Mouse (Mus musculus): Measurements from ENCODE around the gene Nlrp9b. TPM values are rescaled to one million over a fixed set of nuclear protein-coding genes. Genes with fewer than 3 reads are reported as not detected.
A peak's percentile ranks its signal among the peaks of the same experiment; 100 is the strongest.
"Not testable (repeated sequence)": the region's sequence is repeated elsewhere in the genome, so short reads cannot be mapped to it uniquely, and the experiment has no call there.

Gene Nlrp9b
- polyA plus RNA-seq, 1 experiment, result not detected

- no peak for TF ChIP-seq CTCF (IDR thresholded peaks at IDR 0.05; ENCODE audit: insufficient read depth, low read depth, low read length)
- no peak for TF ChIP-seq POLR2A (IDR thresholded peaks at IDR 0.05; ENCODE audit: insufficient read depth, low read depth, low read length)
- no peaks in the 10 kb centered on the region for H3K4me1 ChIP-seq (ENCODE audit: control insufficient read depth, insufficient read depth, low read length)
- H3K27ac ChIP-seq (ENCODE audit: insufficient read depth, low read depth, low read length), result no peak overlapping the region
- 67% methylated on average over 4 of the region's 4 CpGs for WGBS
- no peak overlapping the region for H3K4me3 ChIP-seq (ENCODE audit: insufficient read depth, low read depth, low read length)
These were observed 35.4 kb upstream of the Nlrp9b start for GRCm38 (mm10) chr7:19955861-19956260.

- 2% methylated on average over 7 of the region's 7 CpGs for WGBS
- no peaks in the 10 kb centered on the region for H3K4me1 ChIP-seq (ENCODE audit: control insufficient read depth, insufficient read depth, low read length)
- no peak for TF ChIP-seq POLR2A (IDR thresholded peaks at IDR 0.05; ENCODE audit: insufficient read depth, low read depth, low read length)
- TF ChIP-seq CTCF (IDR thresholded peaks at IDR 0.05; ENCODE audit: insufficient read depth, low read depth, low read length), result peak; percentile 71
- no peak overlapping the region for H3K27ac ChIP-seq (ENCODE audit: insufficient read depth, low read depth, low read length)
- no peak overlapping the region for H3K4me3 ChIP-seq (ENCODE audit: insufficient read depth, low read depth, low read length)
These were observed 34.9 kb upstream of the Nlrp9b start for GRCm38 (mm10) chr7:19956341-19956781.

GRCm38 (mm10) chr7:19962423-19962822, 28.8 kb upstream of the Nlrp9b start:
- WGBS, result 64% methylated on average over 1 of the region's 1 CpGs
- TF ChIP-seq POLR2A (IDR thresholded peaks at IDR 0.05; ENCODE audit: insufficient read depth, low read depth, low read length) (no peak), CTCF (IDR thresholded peaks at IDR 0.05; ENCODE audit: insufficient read depth, low read depth, low read length) (no peak)
- no peak overlapping the region for H3K27ac ChIP-seq (ENCODE audit: insufficient read depth, low read depth, low read length)

GRCm38 (mm10) chr7:19964985-19965579, 26.2 kb upstream of the Nlrp9b start, which contains the start of gene Ceacam20:
Ceacam20 (plus strand) TSS chr7:19965412.
- no peak for TF ChIP-seq POLR2A (IDR thresholded peaks at IDR 0.05; ENCODE audit: insufficient read depth, low read depth, low read length)
- TF ChIP-seq CTCF (IDR thresholded peaks at IDR 0.05; ENCODE audit: insufficient read depth, low read depth, low read length), result no peak
- WGBS, result 76% methylated on average over 7 of the region's 7 CpGs
- no peak within 1 kb of the TSS for H3K4me3 ChIP-seq (ENCODE audit: insufficient read depth, low read depth, low read length)

More at GRCm38 (mm10) chr7:19962423-19962822, 28.8 kb upstream of the Nlrp9b start:
- Histone ChIP-seq H3K4me1 (ENCODE audit: control insufficient read depth, insufficient read depth, low read length) (no peaks in the 10 kb centered on the region), H3K4me3 (ENCODE audit: insufficient read depth, low read depth, low read length) (no peak overlapping the region)

GRCm38 (mm10) chr7:19969106-19969505, 22.2 kb upstream of the Nlrp9b start:
- TF ChIP-seq CTCF (IDR thresholded peaks at IDR 0.05; ENCODE audit: insufficient read depth, low read depth, low read length) (no peak), POLR2A (IDR thresholded peaks at IDR 0.05; ENCODE audit: insufficient read depth, low read depth, low read length) (no peak)
- 74% methylated on average over 3 of the region's 3 CpGs for WGBS
- Histone ChIP-seq H3K4me3 (ENCODE audit: insufficient read depth, low read depth, low read length) (no peak overlapping the region), H3K4me1 (ENCODE audit: control insufficient read depth, insufficient read depth, low read length) (no peaks in the 10 kb centered on the region), H3K27ac (ENCODE audit: insufficient read depth, low read depth, low read length) (no peak overlapping the region)

More at GRCm38 (mm10) chr7:19964985-19965579, 26.2 kb upstream of the Nlrp9b start, which contains the start of gene Ceacam20:
- Histone ChIP-seq H3K27ac (ENCODE audit: insufficient read depth, low read depth, low read length) (no peak within 1 kb of the TSS), H3K4me1 (ENCODE audit: control insufficient read depth, insufficient read depth, low read length) (no peaks in the 10 kb centered on the region)

- 92% methylated on average over 4 of the region's 4 CpGs for WGBS
- Histone ChIP-seq H3K4me3 (ENCODE audit: insufficient read depth, low read depth, low read length) (no peak overlapping the region), H3K27ac (ENCODE audit: insufficient read depth, low read depth, low read length) (no peak overlapping the region), H3K4me1 (ENCODE audit: control insufficient read depth, insufficient read depth, low read length) (no peaks in the 10 kb centered on the region)
- TF ChIP-seq CTCF (IDR thresholded peaks at IDR 0.05; ENCODE audit: insufficient read depth, low read depth, low read length) (no peak), POLR2A (IDR thresholded peaks at IDR 0.05; ENCODE audit: insufficient read depth, low read depth, low read length) (no peak)
These were observed 21.6 kb upstream of the Nlrp9b start for GRCm38 (mm10) chr7:19969541-19970090.

- no peak overlapping the region for H3K4me3 ChIP-seq (ENCODE audit: insufficient read depth, low read depth, low read length)
- 91% methylated on average over 8 of the region's 8 CpGs for WGBS
- no peak overlapping the region for H3K27ac ChIP-seq (ENCODE audit: insufficient read depth, low read depth, low read length)
- no peaks in the 10 kb centered on the region for H3K4me1 ChIP-seq (ENCODE audit: control insufficient read depth, insufficient read depth, low read length)
- no peak for TF ChIP-seq POLR2A (IDR thresholded peaks at IDR 0.05; ENCODE audit: insufficient read depth, low read depth, low read length)
- TF ChIP-seq CTCF (IDR thresholded peaks at IDR 0.05; ENCODE audit: insufficient read depth, low read depth, low read length), result no peak
These were observed 21.1 kb upstream of the Nlrp9b start for GRCm38 (mm10) chr7:19970196-19970595.

- Histone ChIP-seq H3K27ac (ENCODE audit: insufficient read depth, low read depth, low read length) (no peak overlapping the region), H3K4me1 (ENCODE audit: control insufficient read depth, insufficient read depth, low read length) (no peaks in the 10 kb centered on the region), H3K4me3 (ENCODE audit: insufficient read depth, low read depth, low read length) (no peak overlapping the region)
- no peak for TF ChIP-seq POLR2A (IDR thresholded peaks at IDR 0.05; ENCODE audit: insufficient read depth, low read depth, low read length)
- no peak for TF ChIP-seq CTCF (IDR thresholded peaks at IDR 0.05; ENCODE audit: insufficient read depth, low read depth, low read length)
- WGBS, result 86% methylated on average over 4 of the region's 4 CpGs
These were observed 19.7 kb upstream of the Nlrp9b start for GRCm38 (mm10) chr7:19971516-19971915.

- not testable (repeated sequence) for H3K4me3 ChIP-seq (ENCODE audit: insufficient read depth, low read depth, low read length); H3K27ac ChIP-seq (ENCODE audit: insufficient read depth, low read depth, low read length); H3K4me1 ChIP-seq (ENCODE audit: control insufficient read depth, insufficient read depth, low read length)
- WGBS, result 63% methylated on average over 3 of the region's 3 CpGs
These were observed 5.5 kb downstream of the Nlrp9b start for GRCm38 (mm10) chr7:19996721-19997120.
